Mouse (Mus musculus) adrenal gland, postnatal 36 days (tissue): ENCODE results near the gene Muc3. TPM values are rescaled to one million over a fixed set of nuclear protein-coding genes. Genes with fewer than 3 reads are reported as not detected.
A peak's percentile ranks its signal among the peaks of the same experiment; 100 is the strongest.
"Not testable (repeated sequence)": the region's sequence is repeated elsewhere in the genome, so short reads cannot be mapped to it uniquely, and the experiment has no call there.

ENCODE experiments used
- DNase-seq, 2 experiments: peaks; one replicate each; pipeline ENCODE4 v3.0.0; 2021; ENCODE audit warnings: mixed read lengths in 1 of 2
- total RNA-seq, 2 experiments: library from RNA; stranded (reverse); gene quantifications; 2 replicates each; pipeline ENCODE4 v1.2.3; 2021

Gene Muc3
- total RNA-seq, 2 experiments from 2014 or later = not detected

DNA sequence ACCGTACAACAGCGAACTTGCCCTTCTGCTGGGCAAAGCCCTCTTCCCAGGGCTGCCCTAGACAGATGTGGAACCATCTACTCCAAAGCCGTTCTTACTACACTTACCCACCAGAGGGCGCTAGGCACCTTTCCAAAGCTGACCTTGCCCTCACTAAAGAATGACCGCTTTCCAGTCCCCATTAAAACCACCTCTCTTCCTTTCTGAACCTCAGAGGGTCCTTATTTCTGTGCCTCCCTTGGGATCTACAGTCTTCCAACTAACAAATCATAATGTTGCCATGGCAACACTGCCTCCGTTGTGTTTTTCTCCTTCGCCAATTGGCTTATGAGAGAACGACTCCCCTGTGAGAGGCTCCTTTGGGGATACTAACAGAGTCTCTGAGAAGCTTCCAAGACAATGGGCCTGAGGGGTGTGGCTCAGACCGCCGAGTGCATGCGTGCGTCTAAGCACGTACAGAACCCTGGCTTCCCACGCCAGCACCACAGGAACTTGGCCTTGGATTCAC lies 26.4 kb downstream of the Muc3 start:
- DNase-seq = peak; percentile 79 to 83

- no peak for DNase-seq
These were observed 27.8 kb downstream of the Muc3 start for GRCm38 (mm10) chr5:137121280-137121679.

- no peak for DNase-seq
These were observed 30.2 kb downstream of the Muc3 start for GRCm38 (mm10) chr5:137118878-137119277.

DNA sequence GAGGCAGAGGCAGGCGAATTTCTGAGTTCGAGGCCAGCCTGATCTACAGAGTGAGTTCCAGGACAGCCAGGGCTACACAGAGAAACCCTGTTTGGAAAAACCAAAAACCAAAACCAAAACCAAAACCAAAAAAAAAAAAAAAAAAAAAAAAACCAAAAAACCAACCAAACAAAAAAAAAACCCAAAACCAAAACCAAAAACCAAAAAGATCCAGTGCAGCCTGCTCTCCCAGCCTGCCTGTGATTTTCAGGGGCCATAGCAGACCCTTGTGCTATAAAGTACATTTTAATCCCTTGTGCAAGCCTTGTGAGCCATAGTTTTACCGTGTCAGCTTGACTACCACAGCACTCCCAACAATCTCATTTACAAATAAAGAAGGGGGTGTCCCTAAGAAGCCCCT lies 31.1 kb downstream of the Muc3 start:
- not testable (repeated sequence) for DNase-seq

- DNase-seq = no peak
These were observed 32.1 kb downstream of the Muc3 start for GRCm38 (mm10) chr5:137116987-137117386.

GRCm38 (mm10) chr5:137115866-137116847 lies 33.0 kb downstream of the Muc3 start, which contains the start of gene Trim56:
Trim56 (minus strand) TSS chr5:137116209.
- DNase-seq = peak; percentile 88 to 90

DNA sequence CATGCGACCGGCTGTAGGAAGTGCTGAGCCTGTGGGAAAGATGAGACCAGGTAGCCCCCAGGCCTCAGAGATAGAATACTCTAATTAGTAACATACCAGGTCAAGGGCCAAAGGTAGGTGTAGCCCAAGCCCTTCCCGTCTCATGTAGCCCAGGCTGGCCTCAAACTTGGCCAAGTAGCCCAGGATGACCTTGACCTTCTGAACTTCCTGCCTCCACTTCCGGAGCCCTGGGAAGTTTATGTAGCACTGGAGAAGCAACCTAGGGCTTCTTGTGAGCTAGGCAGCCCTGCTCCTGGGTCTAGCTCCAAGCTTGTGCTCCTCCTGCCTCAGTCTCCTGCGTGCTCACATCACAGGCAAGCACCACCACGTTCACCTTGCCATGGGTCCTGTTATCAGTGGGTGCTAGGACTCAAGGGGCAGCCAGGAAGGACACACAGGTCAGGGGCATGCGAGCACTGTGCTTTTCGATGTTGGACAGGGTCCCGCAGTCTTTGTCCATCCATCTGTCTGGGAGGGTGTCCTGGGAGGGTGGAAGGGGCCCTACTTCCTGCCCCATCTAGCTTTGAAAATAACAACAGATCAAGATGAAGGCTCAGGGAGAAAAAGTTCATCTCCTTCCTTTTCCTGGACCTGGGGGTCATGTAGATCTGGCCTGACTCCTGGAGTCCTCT lies 34.1 kb downstream of the Muc3 start:
- no peak for DNase-seq

- no peak for DNase-seq
These were observed 37.3 kb downstream of the Muc3 start for GRCm38 (mm10) chr5:137111542-137112408.

DNA sequence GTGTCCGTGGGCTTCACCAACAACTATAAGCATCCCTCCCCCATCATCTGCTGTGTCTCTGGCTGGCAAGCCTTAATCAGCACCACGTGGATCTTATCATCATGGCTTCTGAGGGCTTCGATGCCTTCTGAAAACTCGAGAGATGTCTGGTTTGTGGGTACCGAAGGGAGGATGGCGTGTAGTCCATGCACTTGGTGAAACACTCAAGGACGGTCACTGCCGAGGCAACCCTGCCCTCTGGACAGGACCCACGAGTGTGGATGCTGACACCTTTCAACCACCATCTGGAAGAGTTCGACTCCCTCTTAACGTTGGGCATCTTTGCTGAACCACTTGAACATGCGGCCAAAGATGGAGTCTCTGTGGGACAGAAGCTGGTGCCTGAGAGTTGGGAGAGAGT lies 38.3 kb downstream of the Muc3 start:
- DNase-seq = no peak

- no peak for DNase-seq
These were observed 39.1 kb downstream of the Muc3 start for GRCm38 (mm10) chr5:137109941-137110593.

DNA sequence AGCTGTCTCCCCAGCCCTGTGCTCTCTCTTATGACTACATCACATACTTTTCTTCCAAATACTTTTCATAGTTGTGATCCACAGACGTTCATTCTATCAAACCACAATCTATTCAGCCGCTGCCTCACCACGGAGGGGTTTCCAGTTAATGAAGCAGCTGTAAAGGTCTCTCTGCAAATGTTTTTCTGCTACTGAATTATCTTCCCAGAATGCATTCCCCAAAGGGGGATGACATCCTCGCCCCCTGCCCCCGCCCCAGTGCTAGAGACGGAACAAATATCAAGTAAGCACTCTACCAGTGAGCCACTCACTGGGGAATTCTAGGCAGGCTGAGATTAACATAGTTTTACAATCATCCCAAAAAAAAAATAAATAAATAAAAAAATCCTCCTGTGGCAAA lies 41.0 kb downstream of the Muc3 start:
- no peak for DNase-seq

- DNase-seq = no peak
These were observed 41.5 kb downstream of the Muc3 start for GRCm38 (mm10) chr5:137107670-137108069.

DNA sequence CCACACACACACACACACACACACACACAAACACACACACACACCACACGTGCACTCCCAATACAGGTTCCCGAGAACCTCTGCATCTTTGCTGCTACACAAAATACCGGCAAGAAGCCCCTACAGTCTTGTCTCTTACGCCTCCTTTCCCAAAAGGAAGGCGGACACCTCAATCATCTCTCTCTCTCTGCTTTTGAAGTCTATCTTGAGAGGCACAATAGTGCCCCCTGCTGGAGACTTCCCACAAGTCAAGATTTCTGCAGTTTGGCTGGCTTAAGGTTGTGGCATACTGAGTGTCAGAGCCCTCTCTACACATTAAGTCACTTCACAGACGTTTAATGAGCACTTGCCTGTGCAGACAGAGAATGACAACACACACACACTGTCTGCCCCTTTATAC lies 42.1 kb downstream of the Muc3 start:
- DNase-seq = peak; percentile 84 to 86

DNA sequence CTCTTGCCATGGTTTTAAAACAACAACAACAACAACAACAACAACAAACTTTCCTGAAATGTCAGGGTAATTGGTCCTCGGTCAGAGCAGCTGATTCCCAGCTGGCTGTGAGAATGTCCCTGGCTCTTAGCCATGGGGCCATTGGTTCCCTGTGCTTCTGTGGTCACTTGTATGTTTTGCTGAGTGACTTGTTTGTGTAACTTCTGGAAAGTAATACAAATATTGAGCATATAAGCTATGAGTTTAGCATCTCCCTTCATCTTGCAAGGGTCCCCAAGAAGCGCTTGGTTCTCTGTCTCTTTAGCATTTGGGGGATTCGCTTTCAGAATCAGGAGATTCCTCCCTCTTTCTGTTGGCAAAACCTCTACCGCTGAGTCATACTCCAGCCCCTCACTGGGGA lies 42.7 kb downstream of the Muc3 start:
- peak in 1 of 2 experiments; percentile 58 for DNase-seq

DNA sequence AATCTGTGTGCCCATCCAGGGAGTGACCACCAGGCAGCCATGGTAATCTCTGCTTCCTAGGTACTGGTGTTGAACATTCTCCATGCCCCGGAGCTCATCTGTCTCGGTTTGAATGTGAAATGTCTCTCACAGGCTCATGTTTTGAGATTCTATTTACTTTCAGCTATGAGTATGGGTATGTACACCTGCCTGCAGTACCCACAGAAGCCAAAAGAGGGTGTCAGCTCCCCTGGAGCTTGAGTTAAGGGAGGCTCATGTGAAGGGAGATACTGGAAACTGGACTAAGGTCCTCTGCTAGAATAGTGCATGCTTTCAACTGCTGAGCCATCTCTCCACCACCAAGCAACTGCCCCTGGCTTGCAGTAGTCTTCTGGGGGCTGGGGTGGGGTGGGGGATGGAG lies 45.2 kb downstream of the Muc3 start:
- no peak for DNase-seq

DNA sequence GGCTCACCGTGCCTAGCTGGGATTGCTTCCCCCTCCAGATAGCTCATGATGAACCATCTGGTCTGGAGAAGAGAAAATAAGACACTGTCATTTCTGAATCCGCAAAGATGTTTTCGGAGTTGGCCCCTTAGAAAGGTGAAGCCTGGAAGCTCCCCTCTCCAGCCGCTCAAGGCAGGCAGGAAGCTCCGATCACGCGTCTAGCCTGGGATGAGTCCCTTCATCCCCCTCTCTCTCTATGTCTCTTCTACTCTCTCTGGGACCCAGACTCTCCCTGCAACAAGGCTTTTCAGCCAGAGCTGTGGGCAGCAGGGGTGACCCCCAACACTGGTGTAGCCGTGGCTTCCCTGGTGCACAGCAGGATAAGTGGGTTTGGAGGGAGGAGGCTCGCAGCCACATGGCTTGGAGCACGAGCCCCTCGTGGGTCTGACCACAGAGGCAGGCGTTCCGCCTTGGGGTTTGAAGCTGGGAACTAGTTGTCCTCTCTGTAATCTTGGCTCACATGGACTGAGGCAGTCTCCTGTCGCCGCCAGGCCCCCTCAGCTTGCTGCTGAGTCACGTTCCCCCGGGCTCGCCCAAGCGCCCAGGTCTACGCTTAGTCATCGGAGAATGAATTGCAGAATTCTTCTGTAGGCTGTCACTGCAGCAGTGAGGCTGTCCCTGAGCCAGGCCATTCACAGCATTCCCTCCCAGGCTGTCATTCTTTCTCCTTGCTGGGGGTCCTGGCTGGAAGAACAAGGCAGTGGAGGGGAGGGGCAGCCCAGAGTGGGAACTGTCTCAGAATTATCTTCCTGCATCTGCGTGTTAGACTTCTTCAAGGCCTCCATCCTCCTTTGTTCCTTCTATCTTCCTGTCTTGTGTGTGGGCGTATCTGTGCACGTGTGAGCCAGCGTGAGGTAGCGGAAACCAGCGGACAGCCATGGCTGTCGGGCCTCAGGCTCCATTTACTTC lies 46.3 kb downstream of the Muc3 start:
- DNase-seq = peak; percentile 88

DNA sequence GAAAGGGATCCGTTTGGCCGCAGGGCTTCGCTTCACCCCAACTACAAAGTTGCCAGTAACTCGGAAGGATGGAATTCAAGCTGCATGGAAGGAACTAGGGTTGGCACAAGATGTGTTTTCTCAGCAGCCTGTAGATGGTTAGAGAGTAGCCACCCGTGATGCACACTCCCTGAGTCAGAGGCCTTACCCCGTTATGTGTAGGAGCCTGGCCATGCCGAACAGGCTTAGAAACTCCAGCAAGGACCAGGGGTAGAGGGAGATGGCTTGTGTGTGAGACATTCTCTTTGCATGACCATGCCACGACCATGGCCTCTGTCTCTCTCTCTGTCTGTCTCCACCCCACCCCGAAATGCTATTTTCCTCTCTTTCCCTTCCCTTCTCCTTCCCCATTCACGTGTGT lies 47.0 kb downstream of the Muc3 start:
- no peak for DNase-seq

- DNase-seq = no peak
These were observed 48.5 kb downstream of the Muc3 start for GRCm38 (mm10) chr5:137100660-137101059.

DNA sequence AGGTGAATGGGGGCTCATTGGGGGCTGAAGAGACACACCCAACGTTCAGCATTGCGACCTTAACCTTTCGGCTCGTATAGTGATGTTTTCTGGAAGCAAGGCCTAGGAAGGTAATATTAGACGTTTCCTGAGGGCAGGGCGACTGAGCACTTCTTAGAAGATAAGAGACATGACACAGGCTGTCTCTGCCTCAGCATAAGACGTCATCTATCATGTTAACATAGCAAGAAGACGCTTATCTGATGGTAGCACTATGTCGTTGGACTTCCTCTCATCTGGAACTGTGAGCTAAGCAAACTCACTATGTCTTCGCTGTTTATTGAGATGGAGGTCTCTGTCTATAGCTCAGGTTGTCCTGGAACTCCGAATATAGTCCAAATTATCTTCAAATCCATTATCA lies 50.7 kb downstream of the Muc3 start:
- no peak for DNase-seq

DNA sequence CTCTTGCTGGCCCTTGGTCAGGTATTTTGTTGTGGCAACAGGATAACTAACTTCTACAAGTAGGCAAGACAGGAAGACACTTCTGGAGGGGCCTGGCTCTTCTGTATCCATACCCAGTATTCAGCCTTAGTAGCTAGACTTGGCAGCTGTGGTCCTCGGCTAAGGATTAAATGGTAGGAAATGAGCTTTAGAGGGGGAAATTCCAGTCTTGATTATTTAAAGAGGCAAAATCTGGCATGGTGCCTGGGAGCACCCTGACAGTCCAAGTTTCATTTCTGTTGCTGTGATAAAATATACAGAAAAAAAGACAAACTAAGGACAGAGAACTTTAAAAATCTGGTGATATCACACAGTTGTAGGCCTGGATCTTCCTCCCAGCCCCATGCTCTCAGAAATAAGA lies 53.1 kb downstream of the Muc3 start:
- peak; percentile 36 to 61 for DNase-seq
